Mouse (Mus musculus) layer of hippocampus, adult 2 months (tissue): ENCODE measurements around the gene Gramd4. TPM values are rescaled to one million over a fixed set of nuclear protein-coding genes. Genes with fewer than 3 reads are reported as not detected.

ENCODE experiments used
- DNase-seq, 2 experiments: peaks; one replicate each; pipeline ENCODE4 v3.0.0; 2022; ENCODE audit warnings: low spot score in 2 of 2
- H3K27ac ChIP-seq: fragments of 200-600 bp; 2 replicates; pipeline ENCODE4 v1.8.1; 2022
- H3K4me3 ChIP-seq: fragments of 200-600 bp; 2 replicates; pipeline ENCODE4 v1.8.1; 2022; ENCODE audit warnings: mild to moderate bottlenecking
- CTCF ChIP-seq: fragments of 200-600 bp; conservative IDR thresholded peaks from 2 replicates; pipeline ENCODE4 v1.8.1; 2022; ENCODE audit warnings: antibody characterized with exemption, mild to moderate bottlenecking, moderate library complexity
- long read RNA-seq, 2 experiments: library from polyadenylated mRNA; stranded (forward); transcript quantifications; one replicate each; pipeline ENCODE4 v2.0.0; 2021; ENCODE audit warnings: borderline mapping rate in 2 of 2
- total RNA-seq, 2 experiments: library from RNA; stranded (reverse); gene quantifications; 2 replicates each; pipeline ENCODE4 v1.2.3; 2021

The Gramd4 gene
- 10 to 100 TPM; 24.8 to 28.7 TPM for total RNA-seq
- long read RNA-seq, experiment 1, partial matches to known transcripts = 4 of 27 reads
- long read RNA-seq, experiment 1, other reads (novel, unspliced or antisense) = 23 of 27 reads
- long read RNA-seq, experiment 2, partial matches to known transcripts = 6 of 39 reads
- long read RNA-seq, experiment 2, other reads (novel, unspliced or antisense) = 33 of 39 reads

GRCm38 (mm10) chr15:86057413-86057812, at the start of gene Gramd4:
Gramd4 (plus strand) TSS chr15:86057695.
- Histone ChIP-seq H3K27ac (peak within 1 kb of the TSS; percentile 81), H3K4me3 (peak within 1 kb of the TSS; percentile 63)
- DNase-seq = no peak
- no peak for TF ChIP-seq CTCF

- Histone ChIP-seq H3K27ac (no peak overlapping the region), H3K4me3 (no peak overlapping the region)
- no peak for TF ChIP-seq CTCF
- no peak for DNase-seq
Measured at GRCm38 (mm10) chr15:86013130-86013529, 44.4 kb upstream of the Gramd4 start.

- DNase-seq = no peak
Measured at GRCm38 (mm10) chr15:86013656-86014055, 43.8 kb upstream of the Gramd4 start.

GRCm38 (mm10) chr15:86015026-86015425, 42.5 kb upstream of the Gramd4 start:
- DNase-seq = no peak
- Histone ChIP-seq H3K4me3 (no peak overlapping the region), H3K27ac (no peak overlapping the region)
- TF ChIP-seq CTCF = no peak

More at GRCm38 (mm10) chr15:86013656-86014055, 43.8 kb upstream of the Gramd4 start:
- H3K4me3 ChIP-seq = no peak overlapping the region
- H3K27ac ChIP-seq = no peak overlapping the region
- TF ChIP-seq CTCF = no peak

- no peak for DNase-seq
Measured at GRCm38 (mm10) chr15:86015860-86016541, 41.5 kb upstream of the Gramd4 start.

GRCm38 (mm10) chr15:86017336-86017735, 40.2 kb upstream of the Gramd4 start:
- H3K4me3 ChIP-seq = no peak overlapping the region
- no peak for TF ChIP-seq CTCF
- no peak overlapping the region for H3K27ac ChIP-seq
- no peak for DNase-seq

More at GRCm38 (mm10) chr15:86015860-86016541, 41.5 kb upstream of the Gramd4 start:
- no peak overlapping the region for H3K27ac ChIP-seq
- no peak for TF ChIP-seq CTCF
- no peak overlapping the region for H3K4me3 ChIP-seq

GRCm38 (mm10) chr15:86018753-86019512, 38.6 kb upstream of the Gramd4 start:
- no peak for DNase-seq
- Histone ChIP-seq H3K4me3 (no peak overlapping the region), H3K27ac (no peak overlapping the region)
- TF ChIP-seq CTCF = peak; percentile 49

- TF ChIP-seq CTCF = no peak
- H3K27ac ChIP-seq = no peak overlapping the region
- DNase-seq = no peak
- H3K4me3 ChIP-seq = no peak overlapping the region
Measured at GRCm38 (mm10) chr15:86020008-86020407, 37.5 kb upstream of the Gramd4 start.

GRCm38 (mm10) chr15:86021301-86021700, 36.2 kb upstream of the Gramd4 start:
- TF ChIP-seq CTCF = no peak
- no peak for DNase-seq
- Histone ChIP-seq H3K27ac (no peak overlapping the region), H3K4me3 (no peak overlapping the region)

GRCm38 (mm10) chr15:86021971-86022370, 35.5 kb upstream of the Gramd4 start:
- DNase-seq = no peak
- H3K4me3 ChIP-seq = no peak overlapping the region
- TF ChIP-seq CTCF = no peak
- no peak overlapping the region for H3K27ac ChIP-seq

- TF ChIP-seq CTCF = no peak
- DNase-seq = no peak
- H3K27ac ChIP-seq = no peak overlapping the region
- H3K4me3 ChIP-seq = no peak overlapping the region
Measured at GRCm38 (mm10) chr15:86027871-86028270, 29.6 kb upstream of the Gramd4 start.

- no peak for DNase-seq
- 0 out of 2 replicates have a peak, but pooled peaks have one; percentile 11 for TF ChIP-seq CTCF
- no peak overlapping the region for H3K4me3 ChIP-seq
- H3K27ac ChIP-seq = no peak overlapping the region
Measured at GRCm38 (mm10) chr15:86029981-86030380, 27.5 kb upstream of the Gramd4 start.

- peak overlapping the region; percentile 34 for H3K4me3 ChIP-seq
- TF ChIP-seq CTCF = peak; percentile 76
- H3K27ac ChIP-seq = peak overlapping the region; percentile 51; the same call in 1 of the 2 replicates
Measured at GRCm38 (mm10) chr15:86032811-86033190, 24.7 kb upstream of the Gramd4 start.

More at GRCm38 (mm10) chr15:86032811-86033190, 24.7 kb upstream of the Gramd4 start:
- no peak for DNase-seq
